22 mouse cellular contexts compared by ENCODE assay signal in the genomic region with DNA sequence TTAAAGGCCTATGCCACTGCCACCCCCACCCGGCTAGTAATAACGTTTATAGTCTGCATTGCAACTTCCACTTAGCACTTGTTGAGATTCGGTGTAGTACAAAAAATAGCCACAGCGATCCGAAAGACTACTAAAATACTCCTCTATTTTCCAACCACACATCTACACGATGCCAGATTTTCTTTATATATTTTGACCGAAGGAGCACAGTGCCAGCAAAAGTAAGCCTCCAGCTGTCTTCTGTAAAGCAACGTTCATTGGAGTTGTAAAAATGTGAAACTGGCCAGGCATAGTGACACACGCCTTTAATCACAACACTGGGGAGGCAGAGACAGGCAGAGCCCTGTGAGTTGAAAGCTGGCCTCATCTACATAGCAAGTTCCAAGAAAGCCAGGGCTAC. TPM values are rescaled to one million over a fixed set of nuclear protein-coding genes. Genes with fewer than 3 reads are reported as not detected.
"Had no signal": no experiment of that assay in that cellular context is flagged by ENCODE, and none has a peak within 500 bp of the region (broad histone marks: within the 10 kb centered on the region; RNA-seq: fewer than 3 reads in every experiment).

No protein-coding gene starts in this region.

- H3K27ac ChIP-seq: liver, embryonic 14.5 days; lung, embryonic 15.5 days; midbrain, embryonic 10.5 days; midbrain, embryonic 13.5 days; neural tube, embryonic 13.5 days; neural tube, embryonic 15.5 days had no signal

- H3K4me2 ChIP-seq: lung, embryonic 15.5 days; midbrain, embryonic 13.5 days; neural tube, embryonic 13.5 days; neural tube, embryonic 15.5 days had no signal

- H3K36me3 ChIP-seq: lung, embryonic 15.5 days; midbrain, embryonic 10.5 days; midbrain, embryonic 13.5 days; neural tube, embryonic 13.5 days; neural tube, embryonic 15.5 days had no signal

- H3K4me3 ChIP-seq: lung, embryonic 15.5 days; midbrain, embryonic 10.5 days; midbrain, embryonic 13.5 days; myocyte; neural tube, embryonic 13.5 days; neural tube, embryonic 15.5 days had no signal

- ATAC-seq: lung, postnatal 0 days; midbrain, embryonic 13.5 days; midbrain, embryonic 16.5 days had no signal

- DNase-seq: lung, adult 18-20 months; lung, postnatal 14 days; retina, postnatal 1 day; right cerebral cortex, postnatal 25 days; right cerebral cortex, postnatal 4 days; spleen, adult 18-20 months; thymus, adult 18-20 months; thymus, postnatal 14 days had no signal

- H3K9ac ChIP-seq: liver, embryonic 14.5 days; lung, embryonic 15.5 days; midbrain, embryonic 13.5 days; neural tube, embryonic 13.5 days; neural tube, embryonic 15.5 days had no signal

- H3K9me3 ChIP-seq: lung, embryonic 15.5 days; midbrain, embryonic 10.5 days; midbrain, embryonic 13.5 days; neural tube, embryonic 13.5 days; neural tube, embryonic 15.5 days had no signal

RNA-seq across cellular contexts. Expression of gene Plcb2, which starts 12.9 kb away (rescaled TPM):
- polyA plus RNA-seq: myocyte had no signal

RNA-seq across cellular contexts. Expression of gene Phgr1, which starts 31.4 kb away (rescaled TPM):
- total RNA-seq: megakaryocyte, adult 5-6 weeks; megakaryocyte-erythroid progenitor cell, adult 5-6 weeks had no signal
- polyA plus RNA-seq: liver, embryonic 14.5 days; lung, embryonic 15.5 days; midbrain, embryonic 10.5 days; midbrain, embryonic 13.5 days; midbrain, embryonic 16.5 days; myocyte; neural tube, embryonic 11.5 days; neural tube, embryonic 13.5 days; neural tube, embryonic 15.5 days had no signal

RNA-seq across cellular contexts. Expression of gene Ankrd63, which starts 37.4 kb away (rescaled TPM):
- polyA plus RNA-seq: midbrain, embryonic 10.5 days; midbrain, embryonic 16.5 days; neural tube, embryonic 11.5 days; neural tube, embryonic 13.5 days; neural tube, embryonic 15.5 days; stomach, embryonic 14.5 days; thymus, postnatal 0 days had no signal
